Mouse (Mus musculus): ENCODE measurements around the gene Rbfox3. TPM values are rescaled to one million over a fixed set of nuclear protein-coding genes. Genes with fewer than 3 reads are reported as not detected.

The Rbfox3 gene
- polyA plus RNA-seq, 1 experiment = not detected

GRCm38 (mm10) chr11:118573569-118573968 is 337.8 kb downstream of the Rbfox3 start:
- H3K36me3 ChIP-seq (ENCODE audit: control insufficient read depth, insufficient read depth) = no peaks in the 10 kb centered on the region
- H3K4me3 ChIP-seq = no peak overlapping the region
- H3K27me3 ChIP-seq (ENCODE audit: control insufficient read depth, insufficient read depth, insufficient read length) = peaks cover 87% of the 10 kb centered on the region
- H3ac ChIP-seq (ENCODE audit: control insufficient read depth, insufficient read length) = no peak overlapping the region
- no peaks in the 10 kb centered on the region for H3K79me2 ChIP-seq (ENCODE audit: control insufficient read depth, insufficient read depth)
- H3K4me2 ChIP-seq (ENCODE audit: low read depth) = no peak overlapping the region
- TF ChIP-seq SRF (IDR thresholded peaks at IDR 0.05; ENCODE audit: control insufficient read depth, insufficient read length, low read depth) = no peak
- TF ChIP-seq MAX (IDR thresholded peaks at IDR 0.05; ENCODE audit: low read depth) = no peak
- TF ChIP-seq MYOG (IDR thresholded peaks at IDR 0.05; ENCODE audit: control insufficient read depth in 1 of 3, insufficient read depth in 1 of 3, insufficient read length in 2 of 3, low read depth in 2 of 3) = no peak
- no peak for TF ChIP-seq POLR2AphosphoS2 (IDR thresholded peaks at IDR 0.05; ENCODE audit: insufficient read length, low read depth)
- no peak for TF ChIP-seq MYOD1 (IDR thresholded peaks at IDR 0.05; ENCODE audit: control insufficient read depth in 1 of 3, insufficient read length in 2 of 3, low read depth in 2 of 3)
- no peak for TF ChIP-seq POLR2A (IDR thresholded peaks at IDR 0.05; ENCODE audit: insufficient read length, low read depth)
- no peak for TF ChIP-seq TCF3 (IDR thresholded peaks at IDR 0.05; ENCODE audit: insufficient read length, low read depth)
- TF ChIP-seq CEBPB (IDR thresholded peaks at IDR 0.05; ENCODE audit: insufficient read depth, poor library complexity, severe bottlenecking) = no peak
- TF ChIP-seq TCF12 (IDR thresholded peaks at IDR 0.05; ENCODE audit: insufficient read depth, poor library complexity, severe bottlenecking) = no peak
- no peak for TF ChIP-seq REST (IDR thresholded peaks at IDR 0.05; ENCODE audit: insufficient read depth, insufficient read length)
- no peak for TF ChIP-seq USF1 (IDR thresholded peaks at IDR 0.05; ENCODE audit: low read depth)

- TF ChIP-seq TCF12 (IDR thresholded peaks at IDR 0.05; ENCODE audit: insufficient read depth, poor library complexity, severe bottlenecking) = no peak
- TF ChIP-seq MAX (IDR thresholded peaks at IDR 0.05; ENCODE audit: low read depth) = no peak
- TF ChIP-seq CEBPB (IDR thresholded peaks at IDR 0.05; ENCODE audit: insufficient read depth, poor library complexity, severe bottlenecking) = no peak
- no peak for TF ChIP-seq REST (IDR thresholded peaks at IDR 0.05; ENCODE audit: insufficient read depth, insufficient read length)
- no peak for TF ChIP-seq POLR2A (IDR thresholded peaks at IDR 0.05; ENCODE audit: insufficient read length, low read depth)
- TF ChIP-seq TCF3 (IDR thresholded peaks at IDR 0.05; ENCODE audit: insufficient read length, low read depth) = no peak
- no peak for TF ChIP-seq MYOD1 (IDR thresholded peaks at IDR 0.05; ENCODE audit: control insufficient read depth in 1 of 3, insufficient read length in 2 of 3, low read depth in 2 of 3)
- TF ChIP-seq MYOG (IDR thresholded peaks at IDR 0.05; ENCODE audit: control insufficient read depth in 1 of 3, insufficient read depth in 1 of 3, insufficient read length in 2 of 3, low read depth in 2 of 3) = no peak
- TF ChIP-seq SRF (IDR thresholded peaks at IDR 0.05; ENCODE audit: control insufficient read depth, insufficient read length, low read depth) = no peak
- no peak for TF ChIP-seq USF1 (IDR thresholded peaks at IDR 0.05; ENCODE audit: low read depth)
- TF ChIP-seq E2F4 (IDR thresholded peaks at IDR 0.05; ENCODE audit: insufficient read depth) = no peak
- TF ChIP-seq POLR2AphosphoS2 (IDR thresholded peaks at IDR 0.05; ENCODE audit: insufficient read length, low read depth) = no peak
- no peak overlapping the region for H3K4me2 ChIP-seq (ENCODE audit: low read depth)
- H3K4me3 ChIP-seq = no peak overlapping the region
- H3K27me3 ChIP-seq (ENCODE audit: control insufficient read depth, insufficient read depth, insufficient read length) = peaks cover 93% of the 10 kb centered on the region
- no peak overlapping the region for H3ac ChIP-seq (ENCODE audit: control insufficient read depth, insufficient read length)
- H3K79me2 ChIP-seq (ENCODE audit: control insufficient read depth, insufficient read depth) = no peaks in the 10 kb centered on the region
- H3K36me3 ChIP-seq (ENCODE audit: control insufficient read depth, insufficient read depth) = no peaks in the 10 kb centered on the region
Observed at GRCm38 (mm10) chr11:118573000-118573399, 338.4 kb downstream of the Rbfox3 start.

- no peaks in the 10 kb centered on the region for H3K36me3 ChIP-seq (ENCODE audit: control insufficient read depth, insufficient read depth)
- H3ac ChIP-seq (ENCODE audit: control insufficient read depth, insufficient read length) = no peak overlapping the region
- no peak overlapping the region for H3K4me2 ChIP-seq (ENCODE audit: low read depth)
- no peak overlapping the region for H3K4me3 ChIP-seq
- no peaks in the 10 kb centered on the region for H3K79me2 ChIP-seq (ENCODE audit: control insufficient read depth, insufficient read depth)
- no peak for TF ChIP-seq CEBPB (IDR thresholded peaks at IDR 0.05; ENCODE audit: insufficient read depth, poor library complexity, severe bottlenecking)
- no peak for TF ChIP-seq REST (IDR thresholded peaks at IDR 0.05; ENCODE audit: insufficient read depth, insufficient read length)
- no peak for TF ChIP-seq MYOG (IDR thresholded peaks at IDR 0.05; ENCODE audit: control insufficient read depth in 1 of 3, insufficient read depth in 1 of 3, insufficient read length in 2 of 3, low read depth in 2 of 3)
- TF ChIP-seq TCF3 (IDR thresholded peaks at IDR 0.05; ENCODE audit: insufficient read length, low read depth) = no peak
- TF ChIP-seq MYOD1 (IDR thresholded peaks at IDR 0.05; ENCODE audit: control insufficient read depth in 1 of 3, insufficient read length in 2 of 3, low read depth in 2 of 3) = no peak
- TF ChIP-seq E2F4 (IDR thresholded peaks at IDR 0.05; ENCODE audit: insufficient read depth) = no peak
- no peak for TF ChIP-seq TCF12 (IDR thresholded peaks at IDR 0.05; ENCODE audit: insufficient read depth, poor library complexity, severe bottlenecking)
- no peak for TF ChIP-seq POLR2A (IDR thresholded peaks at IDR 0.05; ENCODE audit: insufficient read length, low read depth)
- no peak for TF ChIP-seq USF1 (IDR thresholded peaks at IDR 0.05; ENCODE audit: low read depth)
- no peak for TF ChIP-seq POLR2AphosphoS2 (IDR thresholded peaks at IDR 0.05; ENCODE audit: insufficient read length, low read depth)
- no peak for TF ChIP-seq SRF (IDR thresholded peaks at IDR 0.05; ENCODE audit: control insufficient read depth, insufficient read length, low read depth)
- TF ChIP-seq MAX (IDR thresholded peaks at IDR 0.05; ENCODE audit: low read depth) = no peak
- peaks cover 87% of the 10 kb centered on the region for H3K27me3 ChIP-seq (ENCODE audit: control insufficient read depth, insufficient read depth, insufficient read length)
Observed at GRCm38 (mm10) chr11:118570164-118570563, 341.2 kb downstream of the Rbfox3 start.

GRCm38 (mm10) chr11:118569571-118570062 is 341.8 kb downstream of the Rbfox3 start:
- no peaks in the 10 kb centered on the region for H3K36me3 ChIP-seq (ENCODE audit: control insufficient read depth, insufficient read depth)
- peaks cover 86% of the 10 kb centered on the region for H3K27me3 ChIP-seq (ENCODE audit: control insufficient read depth, insufficient read depth, insufficient read length)
- no peak overlapping the region for H3K4me2 ChIP-seq (ENCODE audit: low read depth)
- H3K79me2 ChIP-seq (ENCODE audit: control insufficient read depth, insufficient read depth) = no peaks in the 10 kb centered on the region
- no peak for TF ChIP-seq TCF3 (IDR thresholded peaks at IDR 0.05; ENCODE audit: insufficient read length, low read depth)
- no peak for TF ChIP-seq MYOD1 (IDR thresholded peaks at IDR 0.05; ENCODE audit: control insufficient read depth in 1 of 3, insufficient read length in 2 of 3, low read depth in 2 of 3)
- TF ChIP-seq REST (IDR thresholded peaks at IDR 0.05; ENCODE audit: insufficient read depth, insufficient read length) = no peak
- TF ChIP-seq TCF12 (IDR thresholded peaks at IDR 0.05; ENCODE audit: insufficient read depth, poor library complexity, severe bottlenecking) = no peak
- no peak for TF ChIP-seq MAX (IDR thresholded peaks at IDR 0.05; ENCODE audit: low read depth)
- no peak for TF ChIP-seq CEBPB (IDR thresholded peaks at IDR 0.05; ENCODE audit: insufficient read depth, poor library complexity, severe bottlenecking)
- TF ChIP-seq POLR2AphosphoS2 (IDR thresholded peaks at IDR 0.05; ENCODE audit: insufficient read length, low read depth) = no peak
- no peak for TF ChIP-seq USF1 (IDR thresholded peaks at IDR 0.05; ENCODE audit: low read depth)
- no peak for TF ChIP-seq E2F4 (IDR thresholded peaks at IDR 0.05; ENCODE audit: insufficient read depth)
- no peak for TF ChIP-seq SRF (IDR thresholded peaks at IDR 0.05; ENCODE audit: control insufficient read depth, insufficient read length, low read depth)
- no peak for TF ChIP-seq MYOG (IDR thresholded peaks at IDR 0.05; ENCODE audit: control insufficient read depth in 1 of 3, insufficient read depth in 1 of 3, insufficient read length in 2 of 3, low read depth in 2 of 3)
- no peak for TF ChIP-seq POLR2A (IDR thresholded peaks at IDR 0.05; ENCODE audit: insufficient read length, low read depth)
- H3K4me3 ChIP-seq = no peak overlapping the region
- H3ac ChIP-seq (ENCODE audit: control insufficient read depth, insufficient read length) = no peak overlapping the region

Data from myocyte (in vitro differentiated cells).